Mouse (Mus musculus): ENCODE results near the gene Slc5a4b. TPM values are rescaled to one million over a fixed set of nuclear protein-coding genes. Genes with fewer than 3 reads are reported as not detected.
A peak's percentile ranks its signal among the peaks of the same experiment; 100 is the strongest.

Slc5a4b gene
- polyA plus RNA-seq, 1 experiment from 2014 or later, result not detected

GRCm38 (mm10) chr10:76032402-76033118 lies 78.2 kb downstream of the Slc5a4b start, which contains the start of gene Zfp280b:
Gene Zfp280b, plus strand, starts transcription at chr10:76032650.
- Histone ChIP-seq H3K27ac (peak within 1 kb of the TSS; percentile 97), H3K4me1 (peaks cover 22% of the 10 kb centered on the region), H3K4me3 (peak within 1 kb of the TSS; percentile 89), H3K9me3 (no peaks in the 10 kb centered on the region), H3K27me3 (ENCODE audit: insufficient read depth, poor library complexity, severe bottlenecking) (no peaks in the 10 kb centered on the region), H3K36me3 (peaks cover 27% of the 10 kb centered on the region)
- under 1% methylated on average over 58 of the region's 58 CpGs for WGBS
- peak; percentile 98 for DNase-seq (ENCODE audit: low spot score)

GRCm38 (mm10) chr10:76031511-76032401 lies 79.0 kb downstream of the Slc5a4b start:
- H3K36me3 ChIP-seq, result peaks cover 19% of the 10 kb centered on the region
- H3K27ac ChIP-seq, result peak overlapping the region; percentile 97
- WGBS, result 45% methylated on average over 14 of the region's 14 CpGs
- peaks cover 25% of the 10 kb centered on the region for H3K4me1 ChIP-seq
- DNase-seq (ENCODE audit: low spot score), result peak; percentile 62
- peak overlapping the region; percentile 89 for H3K4me3 ChIP-seq
- no peaks in the 10 kb centered on the region for H3K27me3 ChIP-seq (ENCODE audit: insufficient read depth, poor library complexity, severe bottlenecking)
- H3K9me3 ChIP-seq, result no peaks in the 10 kb centered on the region

- Histone ChIP-seq H3K9me3 (no peaks in the 10 kb centered on the region), H3K27me3 (ENCODE audit: insufficient read depth, poor library complexity, severe bottlenecking) (no peaks in the 10 kb centered on the region), H3K36me3 (peaks cover 11% of the 10 kb centered on the region), H3K27ac (no peak overlapping the region), H3K4me3 (no peak overlapping the region), H3K4me1 (peaks cover 25% of the 10 kb centered on the region)
- 63% methylated on average over 5 of the region's 5 CpGs for WGBS
- DNase-seq (ENCODE audit: low spot score), result no peak
Measured at GRCm38 (mm10) chr10:76030496-76030895, 80.3 kb downstream of the Slc5a4b start.

- Histone ChIP-seq H3K27me3 (ENCODE audit: insufficient read depth, poor library complexity, severe bottlenecking) (no peaks in the 10 kb centered on the region), H3K4me1 (peaks cover 25% of the 10 kb centered on the region), H3K4me3 (no peak overlapping the region), H3K36me3 (peaks cover 5% of the 10 kb centered on the region; the same call in 1 of the 2 replicates), H3K9me3 (0 out of 2 replicates have a peak, but pooled peaks cover 4% of the 10 kb centered on the region), H3K27ac (no peak overlapping the region)
- WGBS, result 71% methylated on average over 5 of the region's 5 CpGs
- DNase-seq (ENCODE audit: low spot score), result no peak
Measured at GRCm38 (mm10) chr10:76029276-76029675, 81.5 kb downstream of the Slc5a4b start.

GRCm38 (mm10) chr10:76028396-76028795 lies 82.4 kb downstream of the Slc5a4b start:
- DNase-seq (ENCODE audit: low spot score), result no peak
- Histone ChIP-seq H3K4me3 (no peak overlapping the region), H3K27me3 (ENCODE audit: insufficient read depth, poor library complexity, severe bottlenecking) (no peaks in the 10 kb centered on the region), H3K4me1 (peaks cover 25% of the 10 kb centered on the region), H3K36me3 (no peaks in the 10 kb centered on the region), H3K27ac (peak overlapping the region; percentile 76), H3K9me3 (0 out of 2 replicates have a peak, but pooled peaks cover 4% of the 10 kb centered on the region)
- WGBS, result 68% methylated on average over 9 of the region's 9 CpGs

GRCm38 (mm10) chr10:76028016-76028366 lies 82.8 kb downstream of the Slc5a4b start:
- DNase-seq (ENCODE audit: low spot score), result no peak
- 0 out of 2 replicates have a peak, but pooled peaks cover 4% of the 10 kb centered on the region for H3K9me3 ChIP-seq
- 14% methylated on average over 4 of the region's 4 CpGs for WGBS
- H3K36me3 ChIP-seq, result no peaks in the 10 kb centered on the region
- H3K27ac ChIP-seq, result peak overlapping the region; percentile 76
- no peak overlapping the region for H3K4me3 ChIP-seq
- peaks cover 21% of the 10 kb centered on the region for H3K4me1 ChIP-seq
- H3K27me3 ChIP-seq (ENCODE audit: insufficient read depth, poor library complexity, severe bottlenecking), result no peaks in the 10 kb centered on the region

- Histone ChIP-seq H3K36me3 (no peaks in the 10 kb centered on the region), H3K4me3 (no peak overlapping the region), H3K4me1 (peaks cover 20% of the 10 kb centered on the region), H3K9me3 (0 out of 2 replicates have a peak, but pooled peaks cover 4% of the 10 kb centered on the region), H3K27me3 (ENCODE audit: insufficient read depth, poor library complexity, severe bottlenecking) (no peaks in the 10 kb centered on the region), H3K27ac (peak overlapping the region; percentile 76)
- DNase-seq (ENCODE audit: low spot score), result no peak
- WGBS, result 50% methylated on average over 12 of the region's 12 CpGs
Measured at GRCm38 (mm10) chr10:76027127-76028015, 83.4 kb downstream of the Slc5a4b start.

GRCm38 (mm10) chr10:76025470-76026190 lies 85.1 kb downstream of the Slc5a4b start:
- Histone ChIP-seq H3K36me3 (no peaks in the 10 kb centered on the region), H3K27me3 (ENCODE audit: insufficient read depth, poor library complexity, severe bottlenecking) (no peaks in the 10 kb centered on the region), H3K27ac (no peak overlapping the region), H3K4me1 (peaks cover 15% of the 10 kb centered on the region), H3K4me3 (no peak overlapping the region), H3K9me3 (0 out of 2 replicates have a peak, but pooled peaks cover 4% of the 10 kb centered on the region)
- DNase-seq (ENCODE audit: low spot score), result no peak
- 92% methylated on average over 9 of the region's 10 CpGs for WGBS

- no peak for DNase-seq (ENCODE audit: low spot score)
- Histone ChIP-seq H3K4me3 (no peak overlapping the region), H3K9me3 (0 out of 2 replicates have a peak, but pooled peaks cover 4% of the 10 kb centered on the region), H3K36me3 (0 out of 2 replicates have a peak, but pooled peaks cover 5% of the 10 kb centered on the region), H3K27ac (no peak overlapping the region), H3K27me3 (ENCODE audit: insufficient read depth, poor library complexity, severe bottlenecking) (no peaks in the 10 kb centered on the region), H3K4me1 (peaks cover 15% of the 10 kb centered on the region)
- WGBS, result 89% methylated on average over 6 of the region's 6 CpGs
Measured at GRCm38 (mm10) chr10:76023921-76024320, 86.8 kb downstream of the Slc5a4b start.

GRCm38 (mm10) chr10:76021728-76022127 lies 89.0 kb downstream of the Slc5a4b start:
- H3K36me3 ChIP-seq, result 0 out of 2 replicates have a peak, but pooled peaks cover 5% of the 10 kb centered on the region
- no peak for DNase-seq (ENCODE audit: low spot score)
- H3K27me3 ChIP-seq (ENCODE audit: insufficient read depth, poor library complexity, severe bottlenecking), result no peaks in the 10 kb centered on the region
- no peaks in the 10 kb centered on the region for H3K4me1 ChIP-seq
- 0 out of 2 replicates have a peak, but pooled peaks cover 4% of the 10 kb centered on the region for H3K9me3 ChIP-seq
- 53% methylated on average over 3 of the region's 3 CpGs for WGBS
- no peak overlapping the region for H3K27ac ChIP-seq
- no peak overlapping the region for H3K4me3 ChIP-seq

- 84% methylated on average over 3 of the region's 3 CpGs for WGBS
- Histone ChIP-seq H3K27ac (no peak overlapping the region), H3K4me3 (no peak overlapping the region), H3K27me3 (ENCODE audit: insufficient read depth, poor library complexity, severe bottlenecking) (no peaks in the 10 kb centered on the region), H3K9me3 (no peaks in the 10 kb centered on the region), H3K36me3 (0 out of 2 replicates have a peak, but pooled peaks cover 5% of the 10 kb centered on the region), H3K4me1 (no peaks in the 10 kb centered on the region)
- no peak for DNase-seq (ENCODE audit: low spot score)
Measured at GRCm38 (mm10) chr10:76016886-76017285, 93.9 kb downstream of the Slc5a4b start.

Measured in heart, embryonic 10.5 days (tissue).